Comparison of ENCODE assay signal across 8 mouse cellular contexts in the genomic region with DNA sequence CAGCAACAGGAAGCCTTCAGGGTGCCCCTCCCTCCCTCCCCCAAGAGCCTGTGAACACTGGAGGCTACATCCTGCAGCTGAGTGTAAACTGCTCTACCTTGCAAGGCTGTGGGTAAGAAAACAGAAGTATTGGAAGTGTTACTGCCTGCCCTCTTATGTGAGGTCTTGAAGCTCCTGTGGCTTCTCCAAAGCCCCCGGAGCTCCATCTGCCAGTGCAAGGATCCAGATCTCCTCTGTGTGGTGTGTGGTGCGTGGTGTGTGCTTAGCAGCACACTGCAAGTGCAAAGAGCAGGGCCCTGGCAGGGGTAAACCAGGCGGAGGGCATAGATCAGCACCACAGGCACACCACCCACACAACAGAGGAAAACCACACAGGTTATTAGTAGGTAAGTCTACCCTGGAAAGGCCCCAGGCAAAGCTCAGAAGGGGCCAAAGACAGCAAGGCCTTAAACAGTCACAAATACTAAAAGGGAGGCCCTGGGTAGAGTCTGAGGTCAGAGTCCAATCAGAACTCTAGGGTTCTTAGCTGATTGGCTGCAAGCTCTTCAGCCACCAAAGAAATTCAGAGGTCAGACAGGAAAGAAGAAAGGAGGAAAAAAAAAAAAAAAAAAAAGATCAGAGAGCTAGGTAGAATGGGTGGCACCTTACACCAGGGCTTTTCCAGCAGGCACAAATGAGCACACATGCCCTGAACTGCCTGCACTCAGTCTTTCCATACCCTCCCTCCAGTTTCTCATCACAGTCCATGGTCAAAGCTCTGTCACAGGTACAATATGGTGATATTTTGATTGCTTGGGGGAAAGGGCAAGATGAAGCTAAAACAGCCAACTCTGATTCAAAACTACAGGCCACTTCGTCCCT. TPM values are rescaled to one million over a fixed set of nuclear protein-coding genes. Genes with fewer than 3 reads are reported as not detected.
A peak's percentile ranks its signal among the peaks of the same experiment; 100 is the strongest.
DNase-seq lines count a peak whose midpoint lies in the region; ATAC-seq lines count a peak whose summit lies in the region.

No protein-coding gene starts in this region.

- H3K9ac ChIP-seq in intestine, embryonic 16.5 days (ENCODE audit: low read depth, low read length): peak overlapping the region; percentile 98
- H3K9ac ChIP-seq in midbrain, embryonic 12.5 days (replicated peaks): 0 out of 2 replicates have a peak overlapping the region, but pooled peaks have one; percentile 86

- H3K27me3 ChIP-seq in embryonic facial prominence, embryonic 10.5 days (replicated peaks; ENCODE audit: low read depth, poor library complexity, severe bottlenecking): peaks cover 26% of the 10 kb centered on the region
- H3K27me3 ChIP-seq in intestine, embryonic 16.5 days (replicated peaks; ENCODE audit: control insufficient read depth, insufficient read depth, low read length): no peaks in the 10 kb centered on the region
- H3K27me3 ChIP-seq in midbrain, embryonic 12.5 days: peaks cover 24% of the 10 kb centered on the region

- DNase-seq in kidney, adult 11 months: peak; percentile 79
- DNase-seq in kidney, postnatal 14 days: no peak
- no peak for DNase-seq in embryonic facial prominence, embryonic 10.5 days (ENCODE audit: low spot score)
- DNase-seq in testis, postnatal 10 days (ENCODE audit: low spot score): no peak
- DNase-seq in frontal cortex, postnatal 10 days (ENCODE audit: low spot score in 2 of 2): no peak
- no peak for DNase-seq in right cerebral cortex, postnatal 14 days

- peak; percentile 79 for ATAC-seq in intestine, embryonic 16.5 days
- ATAC-seq in midbrain, embryonic 12.5 days (ENCODE audit: low FRiP score, low read depth): no peak

- H3K4me2 ChIP-seq in intestine, embryonic 16.5 days (ENCODE audit: low read depth, low read length): peak overlapping the region; percentile 74
- peak overlapping the region; percentile 92 for H3K4me2 ChIP-seq in midbrain, embryonic 12.5 days (replicated peaks)

- H3K36me3 ChIP-seq in embryonic facial prominence, embryonic 10.5 days (replicated peaks): peaks cover 22% of the 10 kb centered on the region
- H3K36me3 ChIP-seq in intestine, embryonic 16.5 days (ENCODE audit: control insufficient read depth, insufficient read depth, low read length): no peaks in the 10 kb centered on the region
- no peaks in the 10 kb centered on the region for H3K36me3 ChIP-seq in midbrain, embryonic 12.5 days

- H3K27ac ChIP-seq in embryonic facial prominence, embryonic 10.5 days (replicated peaks): peak overlapping the region; percentile 92
- H3K27ac ChIP-seq in intestine, embryonic 16.5 days (ENCODE audit: low read length): peak overlapping the region; percentile 92
- H3K27ac ChIP-seq in midbrain, embryonic 12.5 days (replicated peaks): no peak overlapping the region

- H3K4me3 ChIP-seq in embryonic facial prominence, embryonic 10.5 days: peak overlapping the region; percentile 95
- peak overlapping the region; percentile 91 for H3K4me3 ChIP-seq in intestine, embryonic 16.5 days (ENCODE audit: low read length)
- peak overlapping the region; percentile 87 for H3K4me3 ChIP-seq in midbrain, embryonic 12.5 days

- WGBS in embryonic facial prominence, embryonic 10.5 days: 61% methylated on average over 4 of the region's 4 CpGs
- 37% methylated on average over 4 of the region's 4 CpGs for WGBS in intestine, embryonic 16.5 days
- 59% methylated on average over 4 of the region's 4 CpGs for WGBS in midbrain, embryonic 12.5 days

- no peaks in the 10 kb centered on the region for H3K9me3 ChIP-seq in embryonic facial prominence, embryonic 10.5 days
- no peaks in the 10 kb centered on the region for H3K9me3 ChIP-seq in intestine, embryonic 16.5 days (ENCODE audit: control insufficient read depth, low read length)
- no peaks in the 10 kb centered on the region for H3K9me3 ChIP-seq in midbrain, embryonic 12.5 days

- H3K4me1 ChIP-seq in embryonic facial prominence, embryonic 10.5 days: peaks cover 71% of the 10 kb centered on the region
- peaks cover 58% of the 10 kb centered on the region for H3K4me1 ChIP-seq in intestine, embryonic 16.5 days (ENCODE audit: control insufficient read depth, insufficient read depth, low read length)
- peaks cover 28% of the 10 kb centered on the region for H3K4me1 ChIP-seq in midbrain, embryonic 12.5 days

RNA-seq across cellular contexts. Expression of gene Dgkz, which starts 13.5 kb away (rescaled TPM):
- 42.1 and 45.0 TPM in 2 replicates for polyA plus RNA-seq in embryonic facial prominence, embryonic 10.5 days (2016; fragmentation: Nextera tagmentation; extraction: Ambion mirVana)
- polyA plus RNA-seq in intestine, embryonic 16.5 days (2015; fragmentation: Nextera tagmentation; extraction: Ambion mirVana): 46.4 and 66.7 TPM in 2 replicates
- 24.5 and 26.1 TPM in 2 replicates for polyA plus RNA-seq in midbrain, embryonic 12.5 days (2016; fragmentation: Nextera tagmentation; extraction: Ambion mirVana)

RNA-seq across cellular contexts. Expression of gene Gm9821, which starts 16.6 kb away (rescaled TPM):
- 0.23 and 0.41 TPM in 2 replicates for polyA plus RNA-seq in embryonic facial prominence, embryonic 10.5 days (2016; fragmentation: Nextera tagmentation; extraction: Ambion mirVana)
- polyA plus RNA-seq in intestine, embryonic 16.5 days (2015; fragmentation: Nextera tagmentation; extraction: Ambion mirVana): 0.28 and 0.55 TPM in 2 replicates
- 0.37 TPM in 2 replicates for polyA plus RNA-seq in midbrain, embryonic 12.5 days (2016; fragmentation: Nextera tagmentation; extraction: Ambion mirVana)

RNA-seq across cellular contexts. Expression of gene Mdk, which starts 30.0 kb away (rescaled TPM):
- polyA plus RNA-seq in embryonic facial prominence, embryonic 10.5 days (2016; fragmentation: Nextera tagmentation; extraction: Ambion mirVana): 2,212 and 2,218 TPM in 2 replicates
- polyA plus RNA-seq in intestine, embryonic 16.5 days (2015; fragmentation: Nextera tagmentation; extraction: Ambion mirVana): 370 and 437 TPM in 2 replicates
- polyA plus RNA-seq in midbrain, embryonic 12.5 days (2016; fragmentation: Nextera tagmentation; extraction: Ambion mirVana): 672 and 763 TPM in 2 replicates

RNA-seq across cellular contexts. Expression of gene Chrm4, which starts 35.1 kb away (rescaled TPM):
- polyA plus RNA-seq in embryonic facial prominence, embryonic 10.5 days (2016; fragmentation: Nextera tagmentation; extraction: Ambion mirVana): 0.74 and 1.4 TPM in 2 replicates
- 0.23 and 0.33 TPM in 2 replicates for polyA plus RNA-seq in intestine, embryonic 16.5 days (2015; fragmentation: Nextera tagmentation; extraction: Ambion mirVana)
- 0.31 and 0.56 TPM in 2 replicates for polyA plus RNA-seq in midbrain, embryonic 12.5 days (2016; fragmentation: Nextera tagmentation; extraction: Ambion mirVana)
